Mouse (Mus musculus) hindbrain, embryonic 10.5 days (tissue): ENCODE measurements at regions not wholly inside any gene's neighbourhood (a gene's known extent, or its start where the extent isn't known, plus 50 kb on each side); places are given as distances from the start of the nearest gene placed in this dataset.
A peak's percentile ranks its signal among the peaks of the same experiment; 100 is the strongest.

Experiments used
- DNase-seq: peaks from one replicate; pipeline ENCODE4 v3.0.0-alpha.2; 2017; ENCODE audit warnings: low spot score
- H3K27ac ChIP-seq: fragments of 300-500 bp; sonication (generic); 2 replicates; pipeline ENCODE4 v1.5.1; 2016; ENCODE audit warnings: mild to moderate bottlenecking, moderate library complexity
- H3K27me3 ChIP-seq: fragments of 300-500 bp; sonication (generic); 2 replicates; pipeline ENCODE4 v1.6.1; 2016; ENCODE audit warnings: mild to moderate bottlenecking; ENCODE audit not compliant: poor library complexity, insufficient read depth, severe bottlenecking
- H3K36me3 ChIP-seq: fragments of 300-500 bp; sonication (generic); 2 replicates; pipeline ENCODE4 v1.6.1; 2016; ENCODE audit warnings: mild to moderate bottlenecking, moderate library complexity
- H3K4me1 ChIP-seq: fragments of 300-500 bp; sonication (generic); replicated peaks from 2 replicates; pipeline ENCODE4 v1.6.1; 2016; ENCODE audit warnings: mild to moderate bottlenecking
- H3K4me3 ChIP-seq: fragments of 300-500 bp; sonication (generic); 2 replicates; pipeline ENCODE4 v1.5.1; 2016; ENCODE audit warnings: mild to moderate bottlenecking, moderate library complexity
- H3K9me3 ChIP-seq: fragments of 300-500 bp; sonication (generic); 2 replicates; pipeline ENCODE4 v1.6.1; 2016; ENCODE audit warnings: mild to moderate bottlenecking, moderate library complexity
- WGBS: fragments of 180-500 bp; shearing (Covaris S2); methylation state at CpG from one replicate; pipeline ENCODE4 v1.1.7; 2016; 5-methylcytosine and 5-hydroxymethylcytosine counted together

- no peak overlapping the region for H3K4me3 ChIP-seq
- H3K9me3 ChIP-seq: no peaks in the 10 kb centered on the region
- no peaks in the 10 kb centered on the region for H3K4me1 ChIP-seq
- WGBS: 80% methylated on average over 2 of the region's 2 CpGs
- DNase-seq: no peak
- no peak overlapping the region for H3K27ac ChIP-seq
- H3K36me3 ChIP-seq: no peaks in the 10 kb centered on the region
- no peaks in the 10 kb centered on the region for H3K27me3 ChIP-seq
Measured at GRCm38 (mm10) chr3:4226986-4227385, 1523.6 kb upstream of the Gm8797 start.

- no peak overlapping the region for H3K4me3 ChIP-seq
- no peaks in the 10 kb centered on the region for H3K27me3 ChIP-seq
- 78% methylated on average over 1 of the region's 1 CpGs for WGBS
- H3K9me3 ChIP-seq: no peaks in the 10 kb centered on the region
- H3K4me1 ChIP-seq: no peaks in the 10 kb centered on the region
- no peak overlapping the region for H3K27ac ChIP-seq
- no peaks in the 10 kb centered on the region for H3K36me3 ChIP-seq
- no peak for DNase-seq
Measured at GRCm38 (mm10) chr3:4271361-4271760, 1479.2 kb upstream of the Gm8797 start.

- H3K27me3 ChIP-seq: no peaks in the 10 kb centered on the region
- H3K27ac ChIP-seq: no peak overlapping the region
- 63% methylated on average over 1 of the region's 1 CpGs for WGBS
- no peak for DNase-seq
- H3K36me3 ChIP-seq: no peaks in the 10 kb centered on the region
- no peak overlapping the region for H3K4me3 ChIP-seq
- H3K9me3 ChIP-seq: no peaks in the 10 kb centered on the region
- H3K4me1 ChIP-seq: peaks cover 18% of the 10 kb centered on the region
Measured at GRCm38 (mm10) chr3:4274607-4275006, 1476.0 kb upstream of the Gm8797 start.

GRCm38 (mm10) chr3:4278042-4278441 is 1472.6 kb upstream of the Gm8797 start:
- 33% methylated on average over 3 of the region's 3 CpGs for WGBS
- H3K27ac ChIP-seq: peak overlapping the region; percentile 56; the same call in 1 of the 2 replicates
- no peak overlapping the region for H3K4me3 ChIP-seq
- H3K4me1 ChIP-seq: peaks cover 36% of the 10 kb centered on the region
- H3K36me3 ChIP-seq: no peaks in the 10 kb centered on the region
- no peaks in the 10 kb centered on the region for H3K9me3 ChIP-seq
- peak; percentile 11 for DNase-seq
- no peaks in the 10 kb centered on the region for H3K27me3 ChIP-seq

GRCm38 (mm10) chr3:4280366-4281020 is 1470.1 kb upstream of the Gm8797 start:
- Histone ChIP-seq H3K36me3 (no peaks in the 10 kb centered on the region), H3K4me1 (peaks cover 36% of the 10 kb centered on the region), H3K4me3 (no peak overlapping the region; the same call in 1 of the 2 replicates), H3K9me3 (no peaks in the 10 kb centered on the region), H3K27me3 (no peaks in the 10 kb centered on the region), H3K27ac (peak overlapping the region; percentile 70)
- 24% methylated on average over 6 of the region's 6 CpGs for WGBS
- peak; percentile 4 for DNase-seq

GRCm38 (mm10) chr3:4281092-4281491 is 1469.5 kb upstream of the Gm8797 start:
- Histone ChIP-seq H3K27ac (peak overlapping the region; percentile 70; the same call in 1 of the 2 replicates), H3K4me3 (no peak overlapping the region), H3K4me1 (peaks cover 36% of the 10 kb centered on the region), H3K27me3 (no peaks in the 10 kb centered on the region), H3K9me3 (no peaks in the 10 kb centered on the region), H3K36me3 (no peaks in the 10 kb centered on the region)
- 12% methylated on average over 1 of the region's 1 CpGs for WGBS
- DNase-seq: no peak

- H3K4me1 ChIP-seq: no peaks in the 10 kb centered on the region
- no peak for DNase-seq
- H3K27ac ChIP-seq: no peak overlapping the region
- no peak overlapping the region for H3K4me3 ChIP-seq
- WGBS: 96% methylated on average over 1 of the region's 1 CpGs
- no peaks in the 10 kb centered on the region for H3K27me3 ChIP-seq
- no peaks in the 10 kb centered on the region for H3K36me3 ChIP-seq
- no peaks in the 10 kb centered on the region for H3K9me3 ChIP-seq
Measured at GRCm38 (mm10) chr3:4287141-4287540, 1463.5 kb upstream of the Gm8797 start.

- DNase-seq: no peak
- Histone ChIP-seq H3K27me3 (no peaks in the 10 kb centered on the region), H3K36me3 (no peaks in the 10 kb centered on the region), H3K27ac (no peak overlapping the region), H3K9me3 (no peaks in the 10 kb centered on the region), H3K4me3 (no peak overlapping the region), H3K4me1 (no peaks in the 10 kb centered on the region)
- WGBS: 86% methylated on average over 4 of the region's 4 CpGs
Measured at GRCm38 (mm10) chr3:4336441-4336840, 1414.2 kb upstream of the Gm8797 start.

GRCm38 (mm10) chr3:4339153-4339552 is 1411.5 kb upstream of the Gm8797 start:
- Histone ChIP-seq H3K36me3 (no peaks in the 10 kb centered on the region), H3K27me3 (no peaks in the 10 kb centered on the region), H3K27ac (no peak overlapping the region), H3K4me3 (no peak overlapping the region), H3K9me3 (no peaks in the 10 kb centered on the region), H3K4me1 (no peaks in the 10 kb centered on the region)
- no peak for DNase-seq
- WGBS: 86% methylated on average over 1 of the region's 1 CpGs
